Mouse (Mus musculus) hindbrain, embryonic 14.5 days (tissue): ENCODE data around the gene Mkrn2os. TPM values are rescaled to one million over a fixed set of nuclear protein-coding genes. Genes with fewer than 3 reads are reported as not detected.

Source experiments
- ATAC-seq: fragments of 200-750 bp; cut with Nextera tagmentation; 2 replicates; pipeline ENCODE4 v1.8.0; 2017; ENCODE audit warnings: moderate number of reproducible peaks, mild to moderate bottlenecking, moderate TSS enrichment, moderate library complexity; ENCODE audit not compliant: low FRiP score
- DNase-seq: peaks from one replicate; pipeline ENCODE4 v3.0.0-alpha.2; 2015; ENCODE audit warnings: low spot score
- H3K27ac ChIP-seq: fragments of 300-500 bp; sonication (generic); 2 replicates; pipeline ENCODE4 v1.5.1; 2014; ENCODE audit warnings: mild to moderate bottlenecking, moderate library complexity
- H3K27me3 ChIP-seq: fragments of 300-500 bp; sonication (generic); 2 replicates; pipeline ENCODE4 v1.6.1; 2014; ENCODE audit warnings: mild to moderate bottlenecking, low read length, mixed read lengths; ENCODE audit not compliant: control insufficient read depth, insufficient read depth
- H3K36me3 ChIP-seq: fragments of 300-500 bp; sonication (generic); replicated peaks from 2 replicates; pipeline ENCODE4 v1.6.1; 2014; ENCODE audit not compliant: control insufficient read depth, insufficient read depth
- H3K4me1 ChIP-seq: fragments of 300-500 bp; sonication (generic); replicated peaks from 2 replicates; pipeline ENCODE4 v1.6.1; 2014; ENCODE audit warnings: antibody characterized with exemption, low read length, mixed read lengths; ENCODE audit not compliant: control insufficient read depth, insufficient read depth
- H3K4me2 ChIP-seq: fragments of 300-500 bp; sonication (generic); replicated peaks from 2 replicates; pipeline ENCODE4 v1.6.1; 2014; ENCODE audit warnings: mild to moderate bottlenecking, moderate library complexity
- H3K4me3 ChIP-seq: fragments of 300-500 bp; sonication (generic); replicated peaks from 2 replicates; pipeline ENCODE4 v1.5.1; 2014; ENCODE audit warnings: mild to moderate bottlenecking, low read length
- H3K9ac ChIP-seq: fragments of 300-500 bp; sonication (generic); 2 replicates; pipeline ENCODE4 v1.6.1; 2014
- H3K9me3 ChIP-seq: fragments of 300-500 bp; sonication (generic); 2 replicates; pipeline ENCODE4 v1.6.1; 2016; ENCODE audit warnings: low read length; ENCODE audit not compliant: control insufficient read depth
- WGBS: fragments of 180-500 bp; shearing (Covaris S2); extraction: QIAGEN DNeasy Blood & Tissue Kit; methylation state at CpG from one replicate; pipeline ENCODE4 v1.1.7; 2014; 5-methylcytosine and 5-hydroxymethylcytosine counted together
- polyA plus RNA-seq: library from polyadenylated mRNA; unstranded; fragments of >200 nt; fragmentation: Nextera tagmentation; extraction: Ambion mirVana; gene quantifications from 2 replicates; pipeline ENCODE4 v1.2.1, GENCODE M21; 2014

The Mkrn2os gene
- polyA plus RNA-seq, 1 experiment from 2014 or later: 0.43 TPM

- no peak for DNase-seq
- no peak for ATAC-seq
- WGBS: 66% methylated on average over 3 of the region's 3 CpGs
Measured at GRCm38 (mm10) chr6:115609121-115609520, 16.7 kb upstream of the Mkrn2os start.

GRCm38 (mm10) chr6:115607429-115607828 lies 15.1 kb upstream of the Mkrn2os start:
- H3K4me3 ChIP-seq: no peak overlapping the region
- H3K27ac ChIP-seq: no peak overlapping the region
- H3K36me3 ChIP-seq: peaks cover 41% of the 10 kb centered on the region
- ATAC-seq (no peak), DNase-seq (no peak)
- no peaks in the 10 kb centered on the region for H3K27me3 ChIP-seq
- H3K9ac ChIP-seq: no peak overlapping the region
- H3K4me1 ChIP-seq: peaks cover 8% of the 10 kb centered on the region
- 67% methylated on average over 4 of the region's 4 CpGs for WGBS
- no peak overlapping the region for H3K4me2 ChIP-seq
- H3K9me3 ChIP-seq: no peaks in the 10 kb centered on the region

More at GRCm38 (mm10) chr6:115609121-115609520, 16.7 kb upstream of the Mkrn2os start:
- Histone ChIP-seq H3K4me1 (no peaks in the 10 kb centered on the region), H3K27ac (no peak overlapping the region), H3K9ac (no peak overlapping the region), H3K36me3 (peaks cover 58% of the 10 kb centered on the region), H3K4me2 (no peak overlapping the region), H3K4me3 (no peak overlapping the region), H3K9me3 (no peaks in the 10 kb centered on the region), H3K27me3 (no peaks in the 10 kb centered on the region)

GRCm38 (mm10) chr6:115606461-115606860 lies 14.1 kb upstream of the Mkrn2os start:
- ATAC-seq: no peak
- WGBS: 91% methylated on average over 1 of the region's 1 CpGs

GRCm38 (mm10) chr6:115601715-115602523 lies 9.5 kb upstream of the Mkrn2os start, which contains the start of gene Mkrn2:
TSS of gene Mkrn2 (plus strand) at chr6:115601902.
- peak; percentile 92 for ATAC-seq
- no peaks in the 10 kb centered on the region for H3K27me3 ChIP-seq
- under 1% methylated on average over 42 of the region's 61 CpGs for WGBS

More at GRCm38 (mm10) chr6:115606461-115606860, 14.1 kb upstream of the Mkrn2os start:
- H3K27me3 ChIP-seq: no peaks in the 10 kb centered on the region
- no peak overlapping the region for H3K4me2 ChIP-seq
- no peak overlapping the region for H3K9ac ChIP-seq
- no peak for DNase-seq
- H3K27ac ChIP-seq: no peak overlapping the region
- peaks cover 11% of the 10 kb centered on the region for H3K4me1 ChIP-seq
- peaks cover 31% of the 10 kb centered on the region for H3K36me3 ChIP-seq
- H3K9me3 ChIP-seq: no peaks in the 10 kb centered on the region
- no peak overlapping the region for H3K4me3 ChIP-seq

GRCm38 (mm10) chr6:115601322-115601714 lies 8.9 kb upstream of the Mkrn2os start:
- 61% methylated on average over 4 of the region's 4 CpGs for WGBS
- DNase-seq (no peak), ATAC-seq (peak; percentile 18; the same call in 1 of the 2 replicates)
- Histone ChIP-seq H3K4me2 (peak overlapping the region; percentile 67), H3K36me3 (peaks cover 8% of the 10 kb centered on the region), H3K27me3 (no peaks in the 10 kb centered on the region), H3K4me1 (peaks cover 11% of the 10 kb centered on the region), H3K9ac (no peak overlapping the region), H3K27ac (no peak overlapping the region), H3K4me3 (peak overlapping the region; percentile 92), H3K9me3 (no peaks in the 10 kb centered on the region)

More at GRCm38 (mm10) chr6:115601715-115602523, 9.5 kb upstream of the Mkrn2os start, which contains the start of gene Mkrn2:
- peak; percentile 90 for DNase-seq
- H3K4me1 ChIP-seq: peaks cover 11% of the 10 kb centered on the region
- H3K9ac ChIP-seq: peak within 1 kb of the TSS; percentile 83
- H3K36me3 ChIP-seq: peaks cover 10% of the 10 kb centered on the region
- H3K9me3 ChIP-seq: no peaks in the 10 kb centered on the region
- H3K4me3 ChIP-seq: peak within 1 kb of the TSS; percentile 92
- peak within 1 kb of the TSS; percentile 88 for H3K27ac ChIP-seq
- H3K4me2 ChIP-seq: peak within 1 kb of the TSS; percentile 67

GRCm38 (mm10) chr6:115595667-115596066 lies 3.3 kb upstream of the Mkrn2os start:
- Histone ChIP-seq H3K9me3 (no peaks in the 10 kb centered on the region), H3K27ac (no peak overlapping the region), H3K4me2 (no peak overlapping the region), H3K4me3 (no peak overlapping the region), H3K9ac (no peak overlapping the region), H3K36me3 (no peaks in the 10 kb centered on the region), H3K4me1 (no peaks in the 10 kb centered on the region), H3K27me3 (no peaks in the 10 kb centered on the region)
- WGBS: 68% methylated on average over 3 of the region's 3 CpGs
- DNase-seq: no peak
- ATAC-seq: no peak

- WGBS: 83% methylated on average over 3 of the region's 3 CpGs
- ATAC-seq (no peak), DNase-seq (no peak)
- H3K9ac ChIP-seq: no peak overlapping the region
- H3K4me1 ChIP-seq: no peaks in the 10 kb centered on the region
- no peak overlapping the region for H3K27ac ChIP-seq
- H3K4me3 ChIP-seq: no peak overlapping the region
- no peak overlapping the region for H3K4me2 ChIP-seq
- no peaks in the 10 kb centered on the region for H3K9me3 ChIP-seq
- no peaks in the 10 kb centered on the region for H3K27me3 ChIP-seq
- no peaks in the 10 kb centered on the region for H3K36me3 ChIP-seq
Measured at GRCm38 (mm10) chr6:115594463-115594862, 2.1 kb upstream of the Mkrn2os start.

GRCm38 (mm10) chr6:115593252-115593651 lies 876 bp upstream of the Mkrn2os start:
- no peak overlapping the region for H3K27ac ChIP-seq
- H3K4me3 ChIP-seq: no peak overlapping the region
- ATAC-seq (no peak), DNase-seq (no peak)
- H3K4me1 ChIP-seq: no peaks in the 10 kb centered on the region
- H3K9me3 ChIP-seq: no peaks in the 10 kb centered on the region
- H3K27me3 ChIP-seq: no peaks in the 10 kb centered on the region
- no peaks in the 10 kb centered on the region for H3K36me3 ChIP-seq
- no peak overlapping the region for H3K4me2 ChIP-seq
- WGBS: 79% methylated on average over 4 of the region's 4 CpGs
- H3K9ac ChIP-seq: no peak overlapping the region

- H3K9me3 ChIP-seq: no peaks in the 10 kb centered on the region
- ATAC-seq: no peak
- H3K4me3 ChIP-seq: no peak overlapping the region
- DNase-seq: no peak
- no peak overlapping the region for H3K9ac ChIP-seq
- no peak overlapping the region for H3K27ac ChIP-seq
- H3K4me1 ChIP-seq: no peaks in the 10 kb centered on the region
- no peaks in the 10 kb centered on the region for H3K36me3 ChIP-seq
- 90% methylated on average over 19 of the region's 19 CpGs for whole genome bisulfite sequencing
- no peaks in the 10 kb centered on the region for H3K27me3 ChIP-seq
- H3K4me2 ChIP-seq: no peak overlapping the region
Measured at GRCm38 (mm10) chr6:115591692-115592359, 550 bp downstream of the Mkrn2os start.
